Mouse (Mus musculus) forebrain, embryonic 10.5 days (tissue): ENCODE data around the gene Fam229b. TPM values are rescaled to one million over a fixed set of nuclear protein-coding genes. Genes with fewer than 3 reads are reported as not detected.
A peak's percentile ranks its signal among the peaks of the same experiment; 100 is the strongest.

Experiments used
- DNase-seq: peaks from one replicate; pipeline ENCODE4 v3.0.0-alpha.2; 2017; ENCODE audit warnings: low spot score; ENCODE audit errors: extremely low spot score
- H3K27ac ChIP-seq: fragments of 300-500 bp; sonication (generic); 2 replicates; pipeline ENCODE4 v1.5.1; 2016; ENCODE audit warnings: mild to moderate bottlenecking
- H3K27me3 ChIP-seq: fragments of 300-500 bp; sonication (generic); 2 replicates; pipeline ENCODE4 v1.6.1; 2016; ENCODE audit warnings: mild to moderate bottlenecking; ENCODE audit not compliant: poor library complexity, severe bottlenecking
- H3K36me3 ChIP-seq: fragments of 300-500 bp; sonication (generic); replicated peaks from 2 replicates; pipeline ENCODE4 v1.6.1; 2016; ENCODE audit warnings: mild to moderate bottlenecking, moderate library complexity
- H3K4me1 ChIP-seq: fragments of 300-500 bp; sonication (generic); 2 replicates; pipeline ENCODE4 v1.6.1; 2016
- H3K4me3 ChIP-seq: fragments of 300-500 bp; sonication (generic); 2 replicates; pipeline ENCODE4 v1.5.1; 2016; ENCODE audit warnings: mild to moderate bottlenecking, moderate library complexity
- H3K9me3 ChIP-seq: fragments of 300-500 bp; sonication (generic); 2 replicates; pipeline ENCODE4 v1.6.1; 2016; ENCODE audit warnings: mild to moderate bottlenecking, moderate library complexity
- WGBS: fragments of 180-500 bp; shearing (Covaris S2); methylation state at CpG from one replicate; pipeline ENCODE4 v1.1.7; 2016; 5-methylcytosine and 5-hydroxymethylcytosine counted together
- polyA plus RNA-seq: library from polyadenylated mRNA; unstranded; fragments of >200 nt; fragmentation: Nextera tagmentation; extraction: Ambion mirVana; gene quantifications from 2 replicates; pipeline ENCODE4 v1.2.1, GENCODE M21; 2016

The Fam229b gene
- polyA plus RNA-seq, 1 experiment from 2014 or later = 14.3 TPM

DNA sequence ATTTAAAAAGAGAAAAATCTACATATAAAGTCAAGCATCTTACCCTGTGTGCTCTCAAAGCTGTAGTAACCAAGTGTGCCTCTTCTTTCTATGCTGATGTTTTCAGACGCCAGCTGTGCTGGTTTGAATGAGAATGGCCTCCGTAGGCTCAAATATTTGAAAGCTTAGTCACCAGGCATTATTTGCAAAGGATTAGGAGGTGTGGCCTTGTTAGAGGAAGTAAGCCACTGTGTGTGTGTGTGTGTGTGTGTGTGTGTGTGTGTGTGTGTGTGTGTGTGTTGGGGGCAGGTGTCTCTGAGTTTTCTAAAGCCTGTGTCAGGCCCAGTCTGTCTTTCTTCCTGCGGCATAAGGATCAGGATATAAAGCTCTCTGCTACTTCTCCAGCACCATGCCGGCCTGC lies 26.8 kb downstream of the Fam229b start:
- no peak overlapping the region; the same call in 1 of the 2 replicates for H3K27ac ChIP-seq
- H3K4me1 ChIP-seq = peaks cover 9% of the 10 kb centered on the region; the same call in 1 of the 2 replicates
- no peaks in the 10 kb centered on the region for H3K36me3 ChIP-seq
- no peaks in the 10 kb centered on the region for H3K27me3 ChIP-seq
- no peak overlapping the region for H3K4me3 ChIP-seq
- 34% methylated on average over 4 of the region's 4 CpGs for WGBS
- peak; percentile 42 for DNase-seq
- no peaks in the 10 kb centered on the region for H3K9me3 ChIP-seq

DNA sequence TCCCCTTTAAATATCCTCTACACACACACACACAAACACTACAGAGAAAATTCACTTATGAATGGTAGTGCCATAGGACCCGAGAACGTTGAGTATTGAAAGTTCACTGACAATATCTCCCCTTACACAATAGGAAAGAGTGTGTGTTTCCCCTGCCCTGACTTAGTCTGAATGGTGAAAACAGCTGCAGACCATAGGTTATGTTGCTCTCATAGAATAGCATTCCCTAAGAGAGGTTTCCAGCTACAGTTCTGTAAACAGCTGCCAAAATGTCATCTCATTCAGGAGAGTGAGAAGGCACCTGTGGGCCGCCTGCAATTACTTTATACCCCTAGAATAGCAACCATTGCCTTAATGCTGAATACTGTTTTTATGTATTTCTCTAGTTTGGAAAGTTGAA lies 27.3 kb downstream of the Fam229b start:
- H3K36me3 ChIP-seq = no peaks in the 10 kb centered on the region
- DNase-seq = no peak
- no peaks in the 10 kb centered on the region for H3K27me3 ChIP-seq
- no peak overlapping the region for H3K27ac ChIP-seq
- H3K9me3 ChIP-seq = no peaks in the 10 kb centered on the region
- H3K4me1 ChIP-seq = peaks cover 9% of the 10 kb centered on the region; the same call in 1 of the 2 replicates
- no peak overlapping the region for H3K4me3 ChIP-seq
- WGBS = 56% methylated on average over 3 of the region's 3 CpGs

DNA sequence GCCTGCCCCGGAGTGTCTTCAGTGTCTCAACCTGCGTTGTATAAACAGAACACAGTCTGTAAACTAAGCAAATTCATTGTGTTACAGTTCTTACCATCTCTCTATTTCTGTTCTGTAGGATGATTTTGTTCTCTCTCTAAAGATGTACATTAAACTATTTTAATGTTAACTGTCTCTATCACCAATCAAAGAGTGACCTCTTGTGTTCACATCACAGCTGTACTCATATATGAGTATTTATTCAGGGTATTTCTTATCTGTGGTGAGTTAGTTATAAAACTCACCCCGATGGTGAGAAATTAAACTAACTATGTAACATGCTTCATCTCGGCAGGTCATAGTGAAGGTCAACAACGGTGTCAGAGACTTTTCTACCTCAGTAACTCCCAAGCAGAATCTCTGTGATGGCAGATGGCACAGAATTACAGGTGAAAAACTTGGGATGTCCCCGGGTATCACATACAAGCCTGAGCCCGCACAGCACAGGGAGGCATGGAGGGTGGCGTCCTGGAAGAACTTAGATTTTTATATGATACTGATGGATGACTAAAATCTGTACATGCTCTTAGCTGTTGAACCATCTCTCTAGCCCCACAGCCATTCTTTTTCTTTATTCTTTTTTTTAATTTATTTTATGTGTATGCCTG lies 28.8 kb downstream of the Fam229b start:
- no peak overlapping the region for H3K4me3 ChIP-seq
- 95% methylated on average over 8 of the region's 8 CpGs for WGBS
- peaks cover 9% of the 10 kb centered on the region; the same call in 1 of the 2 replicates for H3K4me1 ChIP-seq
- no peaks in the 10 kb centered on the region for H3K9me3 ChIP-seq
- H3K27me3 ChIP-seq = no peaks in the 10 kb centered on the region
- no peak overlapping the region for H3K27ac ChIP-seq
- no peak for DNase-seq
- H3K36me3 ChIP-seq = no peaks in the 10 kb centered on the region

DNA sequence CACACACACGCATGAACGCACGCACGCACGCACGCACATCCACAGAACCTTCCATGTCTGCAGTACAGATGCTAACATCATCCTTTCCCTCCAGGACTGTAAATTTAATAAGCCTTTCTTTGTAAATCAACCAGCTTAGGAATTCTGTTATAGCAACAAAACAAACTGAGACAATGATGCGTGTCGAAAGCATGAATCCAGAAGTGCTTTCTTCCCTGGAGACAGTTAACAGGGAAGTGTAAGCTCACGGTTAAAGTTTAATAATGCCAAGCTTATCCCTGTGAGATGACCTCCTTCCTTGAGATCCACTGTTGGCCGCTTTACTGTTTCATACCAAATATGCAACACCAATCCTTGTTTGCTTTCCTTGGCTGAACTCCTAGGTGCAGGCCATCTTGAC lies 35.0 kb downstream of the Fam229b start:
- H3K27ac ChIP-seq = no peak overlapping the region
- WGBS = 94% methylated on average over 10 of the region's 10 CpGs
- no peaks in the 10 kb centered on the region; the same call in 1 of the 2 replicates for H3K36me3 ChIP-seq
- no peaks in the 10 kb centered on the region for H3K9me3 ChIP-seq
- H3K4me1 ChIP-seq = no peaks in the 10 kb centered on the region
- no peak for DNase-seq
- H3K4me3 ChIP-seq = no peak overlapping the region
- no peaks in the 10 kb centered on the region for H3K27me3 ChIP-seq

DNA sequence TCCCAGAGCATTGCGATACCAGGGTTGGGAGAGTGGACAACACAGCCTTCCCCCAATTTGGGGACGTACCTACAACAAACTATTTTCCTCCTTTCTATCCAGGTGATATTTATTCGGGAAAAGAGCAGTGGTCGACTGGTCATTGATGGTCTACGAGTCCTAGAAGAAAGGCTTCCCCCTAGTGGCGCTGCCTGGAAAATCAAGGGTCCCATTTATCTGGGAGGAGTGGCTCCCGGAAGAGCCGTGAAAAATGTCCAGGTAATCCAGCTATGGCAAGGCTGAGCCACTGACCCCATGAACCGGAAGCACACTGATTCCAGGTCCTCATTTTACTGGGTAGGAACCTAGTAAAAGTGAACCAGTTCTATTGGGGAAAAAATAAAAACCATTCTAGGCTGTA lies 36.7 kb downstream of the Fam229b start:
- DNase-seq = no peak
- no peak overlapping the region for H3K27ac ChIP-seq
- H3K4me3 ChIP-seq = no peak overlapping the region
- H3K4me1 ChIP-seq = no peaks in the 10 kb centered on the region
- H3K36me3 ChIP-seq = no peaks in the 10 kb centered on the region; the same call in 1 of the 2 replicates
- 89% methylated on average over 9 of the region's 9 CpGs for WGBS
- no peaks in the 10 kb centered on the region for H3K9me3 ChIP-seq
- no peaks in the 10 kb centered on the region for H3K27me3 ChIP-seq

DNA sequence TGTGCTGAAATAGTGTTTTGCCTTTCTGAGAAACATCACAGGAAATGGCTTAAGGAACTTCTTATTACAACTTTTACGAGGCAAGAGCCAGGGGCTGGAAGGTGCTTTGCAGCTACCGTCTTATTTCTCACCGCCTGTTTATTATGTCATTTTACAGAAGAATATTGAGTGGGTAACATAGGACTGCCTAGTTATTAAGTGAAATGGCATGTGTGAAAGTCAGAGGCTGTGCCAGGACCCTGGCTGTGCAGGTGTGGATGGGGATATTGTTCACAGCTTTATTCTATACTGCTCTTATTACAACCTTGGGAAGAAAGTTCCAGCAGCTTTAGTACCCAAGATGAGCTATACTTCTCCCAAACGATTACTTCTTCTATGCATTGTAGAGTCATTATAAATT lies 61.7 kb downstream of the Fam229b start:
- no peaks in the 10 kb centered on the region for H3K36me3 ChIP-seq
- no peaks in the 10 kb centered on the region for H3K27me3 ChIP-seq
- no peaks in the 10 kb centered on the region for H3K9me3 ChIP-seq
- DNase-seq = no peak
- WGBS = 95% methylated on average over 4 of the region's 4 CpGs
- no peaks in the 10 kb centered on the region for H3K4me1 ChIP-seq
- H3K4me3 ChIP-seq = no peak overlapping the region
- no peak overlapping the region for H3K27ac ChIP-seq

Other genes starting within 250 kb of the Fam229b start
- 13.2 and 14.5 TPM in 2 replicates for gene Lama4, start 168.4 kb downstream of the Fam229b start, polyA plus RNA-seq
- 25.4 and 29.2 TPM in 2 replicates for gene Tube1, start 62 bp upstream of the Fam229b start, polyA plus RNA-seq
- gene Ccn6, start 29.9 kb upstream of the Fam229b start, polyA plus RNA-seq = 0.17 and 0.22 TPM in 2 replicates
- gene Fyn, start 234.9 kb upstream of the Fam229b start, polyA plus RNA-seq = 20.5 and 21.4 TPM in 2 replicates